Mouse (Mus musculus) spleen, postnatal 14 days (tissue): ENCODE data around the gene Fam81a.

ENCODE experiments used
- DNase-seq, 2 experiments: peaks; one replicate each; pipeline ENCODE4 v3.0.0; 2021 to 2022; ENCODE audit warnings: low spot score in 2 of 2

The Fam81a gene

GRCm38 (mm10) chr9:70109279-70109678, 33.1 kb downstream of the Fam81a start:
- DNase-seq: peak; percentile 44 to 71

- no peak for DNase-seq
Measured at GRCm38 (mm10) chr9:70108151-70108550, 34.2 kb downstream of the Fam81a start.

- no peak for DNase-seq
Measured at GRCm38 (mm10) chr9:70105573-70105972, 36.8 kb downstream of the Fam81a start.

GRCm38 (mm10) chr9:70103106-70103505, 39.3 kb downstream of the Fam81a start:
- DNase-seq: no peak

GRCm38 (mm10) chr9:70097542-70097941, 44.8 kb downstream of the Fam81a start:
- no peak for DNase-seq

GRCm38 (mm10) chr9:70095016-70095415, 47.3 kb downstream of the Fam81a start:
- no peak for DNase-seq

- DNase-seq: no peak
Measured at GRCm38 (mm10) chr9:70090541-70090940, 51.8 kb downstream of the Fam81a start.

- no peak for DNase-seq
Measured at GRCm38 (mm10) chr9:70088786-70089096, 53.6 kb downstream of the Fam81a start.

- no peak for DNase-seq
Measured at GRCm38 (mm10) chr9:70088041-70088785, 54.1 kb downstream of the Fam81a start.

- DNase-seq: no peak
Measured at GRCm38 (mm10) chr9:70087379-70087778, 55.0 kb downstream of the Fam81a start.

- no peak for DNase-seq
Measured at GRCm38 (mm10) chr9:70086091-70086490, 56.3 kb downstream of the Fam81a start.

- DNase-seq: peak in 1 of 2 experiments; percentile 17
Measured at GRCm38 (mm10) chr9:70084107-70084506, 58.3 kb downstream of the Fam81a start.

GRCm38 (mm10) chr9:70082357-70083204, 59.8 kb downstream of the Fam81a start:
- DNase-seq: no peak

GRCm38 (mm10) chr9:70081767-70082166, 60.6 kb downstream of the Fam81a start:
- DNase-seq: no peak

GRCm38 (mm10) chr9:70080976-70081375, 61.4 kb downstream of the Fam81a start:
- DNase-seq: no peak

GRCm38 (mm10) chr9:70080027-70080800, 62.1 kb downstream of the Fam81a start:
- DNase-seq: peak in 1 of 2 experiments; percentile 16

GRCm38 (mm10) chr9:70078034-70078433, 64.3 kb downstream of the Fam81a start:
- no peak for DNase-seq

GRCm38 (mm10) chr9:70077170-70077569, 65.2 kb downstream of the Fam81a start:
- no peak for DNase-seq

- no peak for DNase-seq
Measured at GRCm38 (mm10) chr9:70072387-70072786, 70.0 kb downstream of the Fam81a start.

- DNase-seq: no peak
Measured at GRCm38 (mm10) chr9:70069961-70070435, 72.4 kb downstream of the Fam81a start.

- no peak for DNase-seq
Measured at GRCm38 (mm10) chr9:70067497-70067896, 74.9 kb downstream of the Fam81a start.

GRCm38 (mm10) chr9:70062012-70062411, 80.3 kb downstream of the Fam81a start:
- DNase-seq: no peak
